Mouse (Mus musculus): ENCODE results near the gene Zfp286. TPM values are rescaled to one million over a fixed set of nuclear protein-coding genes. Genes with fewer than 3 reads are reported as not detected.

Gene Zfp286
- polyA plus RNA-seq, 1 experiment, result not detected

DNA sequence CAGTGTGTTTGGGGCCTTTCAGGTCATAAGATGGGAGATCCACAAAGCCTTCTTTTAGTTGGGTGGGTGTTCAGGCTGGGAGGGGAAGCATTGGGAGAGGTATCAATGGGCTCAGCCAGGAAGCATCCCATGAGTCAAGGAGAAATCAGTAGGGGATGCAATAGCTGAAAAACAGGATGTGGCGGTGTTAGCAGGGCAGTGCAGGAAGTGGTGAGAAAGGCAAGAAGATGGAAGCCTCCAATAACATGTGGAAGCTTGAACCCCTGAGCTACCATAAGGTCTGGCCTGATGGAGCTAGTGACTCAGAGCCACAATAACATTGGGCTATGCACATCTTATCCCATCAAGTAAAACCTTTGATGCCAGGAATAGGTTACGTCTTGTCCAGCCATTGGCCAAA lies 48.1 kb downstream of the Zfp286 start:
- no peak overlapping the region for H3K4me2 ChIP-seq (ENCODE audit: low read depth)
- no peaks in the 10 kb centered on the region for H3K27me3 ChIP-seq (ENCODE audit: control insufficient read depth, insufficient read depth, insufficient read length)
- H3K36me3 ChIP-seq (ENCODE audit: control insufficient read depth, insufficient read depth), result no peaks in the 10 kb centered on the region
- no peaks in the 10 kb centered on the region for H3K79me2 ChIP-seq (ENCODE audit: control insufficient read depth, insufficient read depth)
- H3K4me3 ChIP-seq, result no peak overlapping the region
- TF ChIP-seq TCF12 (IDR thresholded peaks at IDR 0.05; ENCODE audit: insufficient read depth, poor library complexity, severe bottlenecking) (no peak), MYOD1 (IDR thresholded peaks at IDR 0.05; ENCODE audit: control insufficient read depth in 1 of 3, insufficient read length in 2 of 3, low read depth in 2 of 3) (no peak), CEBPB (IDR thresholded peaks at IDR 0.05; ENCODE audit: insufficient read depth, poor library complexity, severe bottlenecking) (no peak), MYOG (IDR thresholded peaks at IDR 0.05; ENCODE audit: control insufficient read depth in 1 of 3, insufficient read depth in 1 of 3, insufficient read length in 2 of 3, low read depth in 2 of 3) (no peak), POLR2AphosphoS2 (IDR thresholded peaks at IDR 0.05; ENCODE audit: insufficient read length, low read depth) (no peak), TCF3 (IDR thresholded peaks at IDR 0.05; ENCODE audit: insufficient read length, low read depth) (no peak), MAX (IDR thresholded peaks at IDR 0.05; ENCODE audit: low read depth) (no peak)
- H3ac ChIP-seq (ENCODE audit: control insufficient read depth, insufficient read length), result no peak overlapping the region

DNA sequence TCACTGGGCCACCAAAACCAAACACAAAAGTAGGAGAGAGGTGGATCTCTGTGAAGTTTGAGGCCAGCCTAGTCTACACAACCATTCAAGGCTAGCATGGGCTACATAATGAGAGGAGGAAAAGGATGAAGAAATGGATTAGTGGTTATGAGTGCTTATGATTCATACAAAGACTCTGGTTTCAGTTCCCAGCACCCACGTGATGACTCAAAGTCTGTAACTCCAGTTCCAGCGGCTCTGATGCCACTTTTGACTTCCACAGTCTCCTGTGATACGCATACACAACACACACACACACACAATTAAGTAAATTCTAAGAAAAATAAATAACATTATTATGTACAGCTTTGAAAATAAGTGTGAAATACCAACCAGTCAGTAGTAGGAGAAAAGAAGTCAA lies 56.6 kb downstream of the Zfp286 start:
- TF ChIP-seq USF1 (IDR thresholded peaks at IDR 0.05; ENCODE audit: low read depth) (peak; percentile 77), POLR2AphosphoS2 (IDR thresholded peaks at IDR 0.05; ENCODE audit: insufficient read length, low read depth) (no peak)
- Histone ChIP-seq H3K79me2 (ENCODE audit: control insufficient read depth, insufficient read depth) (no peaks in the 10 kb centered on the region), H3K27me3 (ENCODE audit: control insufficient read depth, insufficient read depth, insufficient read length) (no peaks in the 10 kb centered on the region), H3K36me3 (ENCODE audit: control insufficient read depth, insufficient read depth) (no peaks in the 10 kb centered on the region), H3K4me2 (ENCODE audit: low read depth) (no peak overlapping the region), H3K4me3 (no peak overlapping the region), H3ac (ENCODE audit: control insufficient read depth, insufficient read length) (no peak overlapping the region)

DNA sequence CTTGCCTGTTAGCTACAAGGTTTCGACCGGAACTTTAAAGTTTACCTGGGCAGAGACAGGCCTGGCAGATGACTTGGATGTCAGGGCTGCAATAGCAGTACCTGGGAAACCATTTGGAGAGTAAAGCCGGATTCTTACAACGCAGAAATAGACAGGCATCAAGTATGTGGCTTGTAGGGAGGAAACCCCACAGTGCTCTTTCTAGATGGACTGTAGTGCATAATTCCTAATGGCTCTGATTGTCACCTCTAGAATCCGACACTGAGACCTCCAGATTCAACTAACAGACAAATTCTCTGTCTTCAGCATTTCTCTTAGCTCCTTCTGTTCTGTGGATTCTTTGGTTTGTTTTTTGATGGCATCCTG lies 57.3 kb downstream of the Zfp286 start:
- Histone ChIP-seq H3K36me3 (ENCODE audit: control insufficient read depth, insufficient read depth) (no peaks in the 10 kb centered on the region), H3K4me2 (ENCODE audit: low read depth) (peak overlapping the region; percentile 20), H3K4me3 (peak overlapping the region; percentile 28)

DNA sequence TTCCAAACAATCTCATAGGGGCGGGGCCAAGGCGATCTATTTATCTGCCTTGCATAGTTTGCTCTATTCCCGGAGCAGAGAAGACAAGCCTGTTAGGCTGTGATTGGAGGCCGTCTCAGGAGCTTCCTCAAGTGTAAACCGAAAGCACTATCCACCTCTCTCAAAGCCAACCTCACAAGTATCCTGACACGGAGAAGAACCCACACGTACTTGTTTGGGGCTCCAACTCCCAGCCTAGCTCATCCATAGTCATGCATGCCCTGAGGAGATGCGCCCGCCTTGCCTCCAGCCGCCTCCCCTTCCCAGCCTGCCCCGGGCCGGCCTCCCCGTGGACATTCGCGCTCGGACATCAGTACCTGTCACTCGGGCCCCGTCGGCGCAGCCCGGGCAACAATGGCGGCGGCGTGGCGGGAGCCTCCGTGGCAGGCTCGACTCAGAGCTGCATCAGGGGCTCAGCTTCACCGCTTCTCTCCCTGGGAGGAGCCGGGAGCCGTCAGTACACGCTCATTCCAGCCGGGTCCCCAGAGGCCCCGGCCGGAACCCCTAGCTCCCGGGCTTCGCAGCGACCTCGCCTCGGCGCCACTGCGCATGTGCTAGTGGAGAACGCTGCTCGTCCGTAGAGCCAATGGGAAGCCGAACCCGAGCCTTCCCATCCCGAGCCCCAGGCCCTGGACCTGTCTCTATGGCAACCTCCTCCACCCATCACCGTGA lies 57.8 kb downstream of the Zfp286 start, which contains the start of gene Zfp287:
Zfp287 (minus strand) TSS at position 595 of the 711 bp plus-strand sequence.
- Histone ChIP-seq H3K4me3 (peak within 1 kb of the TSS; percentile 28), H3K36me3 (ENCODE audit: control insufficient read depth, insufficient read depth) (no peaks in the 10 kb centered on the region), H3ac (ENCODE audit: control insufficient read depth, insufficient read length) (peak within 1 kb of the TSS; percentile 5), H3K79me2 (ENCODE audit: control insufficient read depth, insufficient read depth) (no peaks in the 10 kb centered on the region), H3K4me2 (ENCODE audit: low read depth) (peak within 1 kb of the TSS; percentile 73), H3K27me3 (ENCODE audit: control insufficient read depth, insufficient read depth, insufficient read length) (no peaks in the 10 kb centered on the region)
- no peak for TF ChIP-seq REST (IDR thresholded peaks at IDR 0.05; ENCODE audit: insufficient read depth, insufficient read length)
- no peak for TF ChIP-seq TCF3 (IDR thresholded peaks at IDR 0.05; ENCODE audit: insufficient read length, low read depth)
- TF ChIP-seq POLR2A (IDR thresholded peaks at IDR 0.05; ENCODE audit: insufficient read length, low read depth), result peak; percentile 43
- no peak for TF ChIP-seq USF1 (IDR thresholded peaks at IDR 0.05; ENCODE audit: low read depth)
- TF ChIP-seq E2F4 (IDR thresholded peaks at IDR 0.05; ENCODE audit: insufficient read depth), result no peak
- TF ChIP-seq POLR2AphosphoS2 (IDR thresholded peaks at IDR 0.05; ENCODE audit: insufficient read length, low read depth), result no peak
- TF ChIP-seq MAX (IDR thresholded peaks at IDR 0.05; ENCODE audit: low read depth), result no peak
- peak in 1 of 3 experiments; percentile 23 for TF ChIP-seq MYOD1 (IDR thresholded peaks at IDR 0.05; ENCODE audit: control insufficient read depth in 1 of 3, insufficient read length in 2 of 3, low read depth in 2 of 3)
- TF ChIP-seq TCF12 (IDR thresholded peaks at IDR 0.05; ENCODE audit: insufficient read depth, poor library complexity, severe bottlenecking), result no peak

More for the DNA sequence above, 57.3 kb downstream of the Zfp286 start:
- no peaks in the 10 kb centered on the region for H3K79me2 ChIP-seq (ENCODE audit: control insufficient read depth, insufficient read depth)
- H3K27me3 ChIP-seq (ENCODE audit: control insufficient read depth, insufficient read depth, insufficient read length), result no peaks in the 10 kb centered on the region
- TF ChIP-seq E2F4 (IDR thresholded peaks at IDR 0.05; ENCODE audit: insufficient read depth), result no peak
- no peak for TF ChIP-seq SRF (IDR thresholded peaks at IDR 0.05; ENCODE audit: control insufficient read depth, insufficient read length, low read depth)
- TF ChIP-seq REST (IDR thresholded peaks at IDR 0.05; ENCODE audit: insufficient read depth, insufficient read length), result no peak
- TF ChIP-seq TCF3 (IDR thresholded peaks at IDR 0.05; ENCODE audit: insufficient read length, low read depth), result no peak
- TF ChIP-seq USF1 (IDR thresholded peaks at IDR 0.05; ENCODE audit: low read depth), result no peak
- TF ChIP-seq POLR2AphosphoS2 (IDR thresholded peaks at IDR 0.05; ENCODE audit: insufficient read length, low read depth), result no peak
- peak overlapping the region; percentile 5 for H3ac ChIP-seq (ENCODE audit: control insufficient read depth, insufficient read length)

DNA sequence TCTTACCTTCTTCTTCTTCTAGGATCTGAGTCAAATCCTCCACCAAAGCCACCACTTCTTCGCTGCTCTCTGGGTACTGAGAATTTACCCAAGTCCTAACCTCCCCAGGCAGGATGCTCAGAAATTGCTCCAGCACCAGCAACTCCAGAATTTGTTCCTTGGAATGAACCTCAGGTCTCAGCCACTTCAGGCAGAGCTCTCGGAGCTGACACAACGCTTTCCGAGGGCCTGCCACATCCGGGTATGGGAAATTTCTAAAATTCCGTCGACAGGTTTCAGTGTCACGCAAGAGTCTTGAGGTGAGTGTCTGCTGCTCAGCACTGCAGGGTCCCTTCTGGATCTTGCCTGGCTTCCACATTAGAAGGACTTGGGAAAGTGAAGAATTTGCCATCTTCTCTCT lies 61.0 kb downstream of the Zfp286 start:
- Histone ChIP-seq H3K79me2 (ENCODE audit: control insufficient read depth, insufficient read depth) (no peaks in the 10 kb centered on the region), H3K4me2 (ENCODE audit: low read depth) (no peak overlapping the region), H3K27me3 (ENCODE audit: control insufficient read depth, insufficient read depth, insufficient read length) (no peaks in the 10 kb centered on the region), H3K4me3 (no peak overlapping the region), H3ac (ENCODE audit: control insufficient read depth, insufficient read length) (no peak overlapping the region), H3K36me3 (ENCODE audit: control insufficient read depth, insufficient read depth) (no peaks in the 10 kb centered on the region)
- no peak for TF ChIP-seq MYOD1 (IDR thresholded peaks at IDR 0.05; ENCODE audit: control insufficient read depth in 1 of 3, insufficient read length in 2 of 3, low read depth in 2 of 3)
- no peak for TF ChIP-seq POLR2AphosphoS2 (IDR thresholded peaks at IDR 0.05; ENCODE audit: insufficient read length, low read depth)
- TF ChIP-seq USF1 (IDR thresholded peaks at IDR 0.05; ENCODE audit: low read depth), result no peak
- no peak for TF ChIP-seq REST (IDR thresholded peaks at IDR 0.05; ENCODE audit: insufficient read depth, insufficient read length)
- no peak for TF ChIP-seq CEBPB (IDR thresholded peaks at IDR 0.05; ENCODE audit: insufficient read depth, poor library complexity, severe bottlenecking)
- TF ChIP-seq MYOG (IDR thresholded peaks at IDR 0.05; ENCODE audit: control insufficient read depth in 1 of 3, insufficient read depth in 1 of 3, insufficient read length in 2 of 3, low read depth in 2 of 3), result no peak
- no peak for TF ChIP-seq POLR2A (IDR thresholded peaks at IDR 0.05; ENCODE audit: insufficient read length, low read depth)
- TF ChIP-seq SRF (IDR thresholded peaks at IDR 0.05; ENCODE audit: control insufficient read depth, insufficient read length, low read depth), result no peak
- TF ChIP-seq TCF3 (IDR thresholded peaks at IDR 0.05; ENCODE audit: insufficient read length, low read depth), result no peak
- TF ChIP-seq E2F4 (IDR thresholded peaks at IDR 0.05; ENCODE audit: insufficient read depth), result no peak
- no peak for TF ChIP-seq MAX (IDR thresholded peaks at IDR 0.05; ENCODE audit: low read depth)
- no peak for TF ChIP-seq TCF12 (IDR thresholded peaks at IDR 0.05; ENCODE audit: insufficient read depth, poor library complexity, severe bottlenecking)
